Mouse (Mus musculus): ENCODE results near the gene Brdt. TPM values are rescaled to one million over a fixed set of nuclear protein-coding genes. Genes with fewer than 3 reads are reported as not detected.

Gene Brdt
- 0.78 to 1.2 TPM (median 0.87 TPM) in 4 replicates for total RNA-seq (2023)

GRCm38 (mm10) chr5:107330916-107331421 is at the start of gene Brdt:
Brdt (plus strand) TSS chr5:107331159.

GRCm38 (mm10) chr5:107289234-107289764 is 41.7 kb upstream of the Brdt start, which contains the start of gene Tgfbr3:
Tgfbr3 (minus strand) TSS chr5:107289629.

GRCm38 (mm10) chr5:107402436-107402835 is 71.5 kb downstream of the Brdt start, which contains the start of gene Ephx4:
Ephx4 (plus strand) TSS chr5:107402736.

GRCm38 (mm10) chr5:107431249-107431648 is 100.3 kb downstream of the Brdt start, which contains the start of gene Lpcat2b:
Lpcat2b (plus strand) TSS chr5:107431549.

Other genes starting within 250 kb of the Brdt start
- gene Tgfbr3, start 41.5 kb upstream of the Brdt start, total RNA-seq (2023): 0.58 to 1.1 TPM (median 0.72 TPM) in 3 of 4 replicates, not detected in the other
- not detected in 4 replicates for gene Ephx4, start 71.6 kb downstream of the Brdt start, total RNA-seq (2023)
- gene Lpcat2b, start 100.4 kb downstream of the Brdt start, total RNA-seq (2023): not detected in 4 replicates
- gene Btbd8, start 106.8 kb downstream of the Brdt start, total RNA-seq (2023): 13.2 to 16.2 TPM (median 15.0 TPM) in 4 replicates
- 0.31 TPM in 1 of 4 replicates, not detected in the others for gene Gm42669, start 176.5 kb downstream of the Brdt start, total RNA-seq (2023)
- 0.14 to 0.27 TPM (median 0.17 TPM) in 4 replicates for gene 1700028K03Rik, start 203.6 kb downstream of the Brdt start, total RNA-seq (2023)

All from B cell, adult 62 days (primary cell).